Mouse (Mus musculus): Measurements from ENCODE around the gene Mrpl58.

GRCm38 (mm10) chr11:115367395-115367944 lies 36.1 kb upstream of the Mrpl58 start, which contains the start of gene Hid1:
- no peak for TF ChIP-seq CTCF (IDR thresholded peaks at IDR 0.05; ENCODE audit: extremely low read depth, insufficient read depth, low read length)
- peak; percentile 81 for TF ChIP-seq POLR2A (IDR thresholded peaks at IDR 0.05; ENCODE audit: extremely low read depth, insufficient read depth, low read length)
